Mouse (Mus musculus) testis, postnatal 10 days (tissue): ENCODE results near the gene Smarcc2.
"Not testable (repeated sequence)": the region's sequence is repeated elsewhere in the genome, so short reads cannot be mapped to it uniquely, and the experiment has no call there.

Source experiments
- DNase-seq: peaks from one replicate; pipeline ENCODE4 v3.0.0; 2021; ENCODE audit warnings: low spot score

Gene Smarcc2

DNA sequence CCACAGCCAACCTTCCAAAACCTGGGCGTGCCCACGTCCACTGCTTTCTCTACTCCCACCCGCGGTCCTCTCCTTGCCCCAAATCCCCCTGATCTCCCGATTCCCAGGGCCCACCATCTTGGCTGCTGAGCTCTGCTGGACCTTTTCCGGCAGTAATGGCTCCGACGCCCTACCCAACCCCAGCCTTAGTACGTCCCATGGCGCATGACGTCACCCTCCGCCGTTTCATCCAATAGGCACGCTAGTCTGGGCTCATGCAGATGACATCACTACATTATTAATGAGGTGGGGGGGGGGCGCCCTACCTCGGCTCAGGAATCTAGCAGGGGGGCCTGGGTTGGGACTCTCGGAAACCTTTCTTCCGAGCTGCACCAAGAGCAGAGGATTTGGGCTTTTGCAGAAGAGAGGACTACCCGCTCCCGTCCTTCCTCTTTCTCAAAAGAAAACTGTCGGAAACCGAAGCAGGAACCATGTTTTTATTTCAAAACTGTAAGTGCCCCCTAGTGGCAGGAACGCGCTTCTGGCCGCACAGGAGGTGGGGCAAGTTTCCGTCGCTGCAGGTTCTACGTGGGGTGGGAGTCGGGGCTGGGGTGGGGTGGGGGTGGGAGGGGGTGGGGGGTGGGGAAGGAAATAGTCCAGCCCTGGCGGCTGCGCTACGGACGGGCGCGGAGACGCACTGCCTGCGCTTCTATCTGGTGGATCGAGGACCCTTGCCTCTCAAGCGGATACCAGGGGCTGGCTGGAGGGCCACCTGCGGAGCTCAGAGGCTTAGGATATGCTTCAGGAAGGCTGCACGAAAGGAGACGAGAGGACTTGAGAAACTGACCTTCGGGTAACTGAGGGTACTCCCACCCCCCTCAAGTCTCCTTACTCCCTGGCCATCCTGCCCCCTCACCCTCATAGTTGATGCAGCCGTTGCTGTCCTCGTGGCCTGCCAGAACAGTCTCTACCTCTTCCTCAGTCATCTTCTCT lies 34.9 kb downstream of the Smarcc2 start, which contains the start of gene Myl6:
Myl6 (minus strand) TSS at position 451 of the 972 bp plus-strand sequence.
- DNase-seq, result peak; percentile 98

DNA sequence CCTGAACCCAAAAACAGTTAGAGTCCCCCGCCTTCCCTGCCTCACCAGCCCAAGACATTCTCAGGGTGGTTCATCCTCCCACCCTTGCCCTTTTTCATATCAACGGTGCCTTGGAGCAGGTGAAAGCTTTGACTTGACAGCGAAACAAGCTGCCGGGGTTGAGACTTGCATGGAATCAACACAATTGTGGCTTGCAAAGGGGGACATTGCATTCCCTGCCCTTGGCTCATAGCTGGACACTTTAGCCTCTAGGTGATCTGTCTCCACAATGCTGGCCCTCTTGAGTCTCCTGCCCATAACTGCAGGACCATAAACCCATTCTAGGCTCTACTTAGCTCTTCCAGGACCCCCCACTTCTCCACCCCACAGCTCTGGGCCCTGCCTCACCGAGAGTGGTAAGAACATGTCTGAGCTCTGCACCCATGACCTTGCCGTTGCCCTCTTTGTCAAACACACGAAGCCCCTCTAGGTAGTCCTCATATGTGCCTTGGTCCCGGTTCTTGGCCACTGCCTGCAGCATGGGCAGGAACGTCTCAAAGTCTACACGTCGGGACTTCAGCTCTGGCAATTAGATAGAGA lies 35.7 kb downstream of the Smarcc2 start:
- no peak for DNase-seq

DNA sequence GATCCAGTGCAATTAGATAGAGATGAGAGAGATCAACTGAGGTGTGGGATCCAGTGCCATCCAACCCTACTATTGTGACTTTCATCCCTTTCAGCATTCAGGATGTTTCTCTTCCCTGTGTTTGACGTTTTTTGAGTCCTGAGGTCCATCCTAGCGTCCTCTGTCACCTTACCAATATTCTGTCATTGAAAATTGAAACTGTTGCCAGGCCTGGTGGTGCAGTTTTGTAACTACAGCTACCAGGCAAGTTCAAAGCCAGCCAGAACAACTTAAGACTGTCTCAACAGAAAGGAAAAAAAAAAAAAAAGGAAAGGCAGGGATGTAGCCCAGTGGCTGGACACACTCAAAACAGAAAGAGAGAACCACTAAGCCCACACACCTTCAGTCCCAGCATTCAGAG lies 36.2 kb downstream of the Smarcc2 start:
- DNase-seq, result no peak

DNA sequence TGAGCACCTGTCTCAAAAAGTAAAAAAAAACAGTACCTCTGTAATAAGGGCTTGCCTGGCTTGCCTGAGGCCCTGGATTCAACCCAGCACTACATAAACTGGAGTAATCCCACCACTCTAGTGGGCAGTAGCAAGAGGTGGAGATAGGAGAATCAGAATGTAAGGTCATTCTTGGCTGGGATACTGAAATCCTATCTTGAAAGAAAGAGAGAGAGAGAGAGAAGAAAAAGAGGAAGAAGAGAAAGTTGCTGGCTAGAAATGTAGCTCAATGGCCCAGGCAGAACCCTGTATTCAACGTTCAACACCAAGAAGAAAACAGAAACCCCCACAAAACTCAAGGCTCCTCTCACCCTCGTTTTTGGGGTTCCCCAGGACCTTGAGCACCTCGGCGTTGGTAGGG lies 36.9 kb downstream of the Smarcc2 start:
- no peak for DNase-seq

DNA sequence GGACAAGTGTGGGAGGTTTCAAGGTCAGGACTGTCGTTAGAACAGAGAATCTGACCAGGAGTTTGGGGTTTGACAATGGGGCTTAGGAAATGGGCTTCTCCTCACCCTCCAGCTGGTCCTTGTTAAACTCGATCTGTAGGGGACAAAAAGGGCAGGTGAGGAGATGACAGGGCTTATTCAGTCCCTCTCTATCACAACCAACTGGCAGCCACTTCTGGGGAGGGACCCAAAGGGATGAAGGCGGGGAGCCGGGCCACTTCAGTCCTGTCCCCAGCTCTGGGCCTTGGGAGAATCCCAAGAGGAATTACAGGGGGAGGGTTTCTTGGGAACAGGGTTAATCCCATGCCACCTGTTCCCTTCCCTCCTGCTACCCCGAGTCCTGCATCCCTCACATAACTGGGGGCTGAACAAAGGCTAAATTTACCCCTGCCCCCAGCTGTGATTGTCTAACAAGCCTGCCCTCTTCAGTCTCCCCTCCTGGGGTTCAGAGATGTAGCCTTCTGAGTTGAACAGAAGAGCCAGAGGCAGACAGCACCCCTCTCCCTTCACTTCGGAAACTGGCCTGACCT lies 37.5 kb downstream of the Smarcc2 start:
- no peak for DNase-seq

DNA sequence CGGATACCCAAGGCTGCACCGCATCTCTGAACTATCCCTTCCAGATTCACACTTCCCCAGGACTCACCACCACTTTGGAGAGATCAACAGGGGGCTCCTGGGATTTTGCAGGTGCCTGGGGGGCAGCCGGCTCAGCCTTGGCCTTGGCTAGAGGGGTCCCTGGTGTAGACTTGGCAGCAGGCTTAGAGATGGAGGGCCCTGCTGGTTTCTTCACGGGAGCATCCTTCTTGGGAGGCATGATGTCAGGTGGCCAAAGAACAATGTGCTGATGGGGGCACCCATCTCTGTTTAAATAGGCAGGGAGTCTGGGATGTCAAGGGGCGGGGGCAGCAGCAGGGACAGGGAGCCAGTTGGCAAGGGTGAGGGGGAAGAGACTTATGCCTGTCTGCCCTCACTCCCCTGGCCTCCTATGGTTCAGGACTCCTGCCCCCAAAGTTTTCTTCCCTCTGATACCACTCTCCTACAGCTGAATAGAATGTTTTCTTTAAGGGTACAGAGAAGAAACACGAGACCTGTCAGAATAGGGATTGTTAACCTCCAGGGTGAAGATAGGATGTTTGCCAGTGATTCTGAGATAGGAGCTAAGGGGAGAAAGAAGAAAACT lies 38.2 kb downstream of the Smarcc2 start:
- DNase-seq, result no peak

DNA sequence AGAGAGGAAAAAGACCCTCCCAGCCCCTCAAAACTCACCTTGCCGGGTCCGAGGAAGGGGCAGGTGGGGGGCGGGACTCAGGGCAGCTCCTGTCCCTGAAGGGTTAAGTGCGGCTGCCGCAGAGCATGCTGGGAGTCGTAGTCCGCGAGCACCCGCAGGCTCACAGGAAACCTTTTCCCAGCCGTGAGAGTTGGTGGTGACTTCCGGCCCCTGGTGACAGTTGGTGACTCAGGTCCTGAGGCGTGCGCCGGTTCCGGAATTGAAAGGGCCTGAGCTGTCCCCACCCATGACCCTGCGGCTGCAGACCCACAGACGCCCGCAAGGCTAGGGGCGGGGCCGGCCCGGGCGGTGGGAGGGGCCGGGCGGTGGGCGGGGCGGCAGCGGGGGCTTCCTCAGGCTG lies 39.5 kb downstream of the Smarcc2 start, which contains the start of gene Myl6b:
Myl6b (minus strand) TSS at position 96 of the 400 bp plus-strand sequence.
- DNase-seq, result peak; percentile 97

DNA sequence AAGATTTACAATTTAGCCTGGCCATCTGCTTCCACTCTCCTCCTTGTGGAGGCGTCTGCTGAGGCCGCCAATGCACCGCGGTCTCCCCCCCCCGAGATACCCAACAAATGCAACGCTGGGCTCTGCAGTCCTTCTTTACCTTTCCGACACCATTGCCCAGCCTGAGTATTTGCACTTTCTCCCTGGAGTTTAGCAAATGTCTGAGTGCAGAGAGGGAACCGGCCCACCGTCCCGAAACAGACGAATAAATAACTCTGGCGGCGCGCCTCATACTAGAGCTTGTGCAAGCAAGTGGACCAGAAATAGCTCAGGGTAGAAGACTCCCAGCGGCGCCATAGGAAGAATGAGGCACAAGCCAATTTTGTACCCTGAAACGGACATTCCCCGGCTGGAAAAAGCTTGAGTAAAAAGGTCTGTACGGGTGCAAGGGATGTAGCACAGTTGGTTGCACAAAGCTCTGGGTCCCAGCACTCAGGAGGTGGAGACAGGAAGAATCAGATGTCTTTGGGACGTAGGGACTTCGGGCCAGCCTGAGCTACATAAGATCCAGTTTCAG lies 40.1 kb downstream of the Smarcc2 start:
- peak; percentile 76 for DNase-seq

DNA sequence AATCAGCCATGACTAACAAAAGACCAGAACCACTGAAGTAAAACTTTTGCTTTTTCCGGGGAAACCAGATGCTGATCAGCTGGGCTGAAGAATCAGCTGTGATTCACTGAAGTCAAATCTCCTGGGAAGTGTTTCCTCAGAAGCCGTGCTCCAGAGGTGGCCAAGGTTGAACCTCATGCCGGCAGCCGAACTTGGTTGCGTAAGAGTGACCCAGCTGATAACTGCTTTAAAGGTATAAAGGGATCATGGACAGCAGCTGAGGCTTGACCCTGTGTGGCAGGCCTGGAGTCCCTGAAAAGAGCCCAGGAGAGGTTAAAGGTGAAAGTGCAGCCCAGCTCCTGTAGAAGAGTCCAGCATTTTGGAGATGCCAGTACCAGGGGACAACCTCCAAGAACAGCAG lies 43.3 kb downstream of the Smarcc2 start:
- DNase-seq, result no peak

DNA sequence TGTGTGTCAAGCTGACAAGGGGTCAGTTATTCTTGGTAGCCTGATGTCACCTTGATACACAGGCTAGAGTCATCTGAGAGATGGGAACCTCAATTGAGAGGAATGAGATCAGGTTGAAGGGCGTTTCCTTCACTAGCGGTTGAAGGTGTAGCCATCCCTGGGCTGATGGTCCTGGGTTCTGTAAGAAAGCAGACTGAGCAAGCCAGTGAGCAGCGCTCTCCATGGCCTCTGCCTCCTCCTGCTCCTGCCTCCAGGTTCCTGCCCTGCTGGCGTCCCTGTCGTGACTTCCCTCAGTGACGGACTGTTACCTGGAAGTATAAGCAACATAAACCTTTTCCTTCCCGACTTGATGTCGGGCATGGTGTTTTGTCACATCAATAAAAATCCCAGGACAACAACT lies 44.5 kb downstream of the Smarcc2 start:
- no peak for DNase-seq

DNA sequence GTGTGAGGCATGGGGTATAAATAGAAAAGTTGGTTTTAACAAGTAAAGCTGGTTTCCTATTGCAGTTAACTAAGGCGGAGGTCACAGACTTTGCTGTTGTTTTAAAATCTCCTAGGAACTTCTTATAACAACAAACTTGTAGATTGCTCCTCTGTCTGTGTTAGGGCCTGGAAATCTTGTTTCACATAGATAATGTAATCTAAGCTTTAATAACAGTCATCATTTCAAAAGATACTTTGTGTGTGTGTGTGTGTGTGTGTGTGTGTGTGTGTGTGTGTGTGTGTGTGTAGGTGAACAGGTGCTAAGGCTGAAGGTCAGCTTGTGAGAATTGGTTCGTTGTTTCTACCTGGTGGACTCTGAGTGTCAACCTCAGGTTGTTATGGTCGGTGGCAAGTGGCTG lies 45.0 kb downstream of the Smarcc2 start:
- DNase-seq, result no peak

DNA sequence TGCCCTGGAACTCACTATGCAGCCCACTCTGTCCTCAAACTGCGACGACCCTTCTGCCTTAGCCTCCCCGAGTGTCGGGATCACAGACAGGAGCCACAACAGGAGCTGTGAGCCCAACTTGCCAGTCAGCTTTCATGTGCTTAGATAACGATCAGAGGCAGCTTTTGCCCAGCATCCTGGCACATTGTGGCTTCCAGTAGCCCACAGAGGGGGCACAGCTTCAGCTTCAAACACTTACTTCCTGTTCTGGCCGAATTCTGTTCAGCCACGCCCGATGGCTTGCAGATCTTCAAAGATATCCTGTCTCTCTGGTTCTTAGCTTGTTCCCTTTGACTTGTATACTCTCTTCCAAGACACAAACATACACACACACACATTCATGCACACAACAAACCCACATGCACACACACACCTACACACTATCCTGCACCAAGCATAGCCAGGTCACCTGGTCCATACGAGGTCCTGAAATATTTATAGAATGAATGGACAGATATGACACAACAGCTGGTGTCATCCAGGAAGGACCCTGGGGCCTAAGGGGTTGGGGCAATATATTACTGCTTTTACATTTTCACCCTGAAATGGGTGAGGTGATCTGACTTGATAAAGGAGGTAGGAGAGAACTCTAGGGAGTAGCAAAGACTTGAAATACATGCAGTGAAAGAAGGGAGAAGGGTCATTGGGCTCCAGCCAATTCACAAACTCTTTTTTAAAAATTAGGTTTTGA lies 45.8 kb downstream of the Smarcc2 start:
- no peak for DNase-seq

DNA sequence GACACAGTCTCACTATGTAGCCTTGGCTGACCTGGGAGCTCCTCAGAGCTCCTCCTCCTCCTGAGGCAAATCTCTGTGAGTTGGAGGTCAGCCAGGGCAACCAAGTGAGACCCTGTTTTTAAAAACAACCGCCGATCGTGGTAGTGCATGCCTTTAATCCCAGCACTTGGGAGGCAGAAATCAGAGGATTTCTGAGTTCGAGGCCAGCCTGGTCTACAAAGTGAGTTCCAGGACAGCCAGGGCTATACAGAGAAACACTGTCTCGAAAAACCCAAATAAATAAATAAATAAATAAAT lies 46.3 kb downstream of the Smarcc2 start:
- not testable (repeated sequence) for DNase-seq

DNA sequence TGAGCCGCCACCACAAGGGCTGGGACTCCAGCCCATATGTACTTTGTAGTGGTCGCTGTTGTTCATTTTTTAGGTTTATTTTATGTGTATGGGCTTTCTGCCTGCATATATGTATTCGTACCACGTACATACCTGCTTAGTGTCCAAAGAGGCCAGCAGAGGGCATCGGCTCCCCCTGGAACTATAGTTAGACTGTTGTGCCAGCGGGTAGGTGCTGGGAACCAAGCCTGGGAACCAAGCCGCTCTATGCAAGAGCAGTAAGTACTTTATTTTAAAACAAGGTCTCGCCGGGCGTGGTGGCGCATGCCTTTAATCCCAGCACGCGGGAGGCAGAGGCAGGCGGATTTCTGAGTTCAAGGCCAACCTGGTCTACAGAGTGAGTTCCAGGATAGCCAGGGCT lies 46.9 kb downstream of the Smarcc2 start:
- DNase-seq, result no peak

DNA sequence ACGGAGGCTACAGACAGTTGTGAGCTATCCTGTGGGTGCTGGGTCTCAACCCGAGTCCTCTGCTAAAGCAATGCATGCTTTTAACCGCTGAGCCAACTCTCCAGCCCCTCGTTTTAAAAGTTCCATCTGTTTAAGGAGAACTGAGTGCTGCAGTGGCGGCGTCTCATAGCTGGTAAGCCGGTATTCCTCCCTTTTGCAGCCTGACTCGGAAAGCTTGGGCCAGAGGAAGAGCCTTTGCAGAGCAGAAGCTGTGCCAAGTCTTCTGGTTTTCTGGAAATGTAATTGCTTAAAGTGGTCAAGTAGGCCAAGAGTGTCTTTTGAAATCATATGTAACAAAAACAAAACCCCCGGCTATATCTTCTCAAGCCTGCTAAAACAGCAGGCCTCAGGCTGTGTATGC lies 49.2 kb downstream of the Smarcc2 start:
- no peak for DNase-seq

DNA sequence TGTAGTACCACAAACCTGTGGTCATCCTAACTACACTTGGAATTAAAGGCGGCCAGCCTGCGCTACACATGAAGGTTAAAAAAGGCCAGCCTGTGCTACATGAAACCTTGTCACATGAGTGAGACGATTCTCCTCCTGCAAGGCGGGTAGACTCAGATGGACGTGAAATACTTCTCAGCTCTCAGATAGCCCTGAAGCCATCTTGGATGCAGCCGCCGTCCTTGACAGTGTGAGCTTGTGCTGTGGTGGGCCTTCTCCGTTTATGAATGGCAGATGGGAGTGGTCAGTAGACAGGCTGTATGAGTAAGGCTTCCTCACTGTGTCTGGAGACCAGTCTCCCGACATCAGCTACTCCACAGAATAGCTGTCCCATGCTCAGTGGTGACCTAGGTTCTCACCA lies 50.2 kb downstream of the Smarcc2 start:
- DNase-seq, result no peak

DNA sequence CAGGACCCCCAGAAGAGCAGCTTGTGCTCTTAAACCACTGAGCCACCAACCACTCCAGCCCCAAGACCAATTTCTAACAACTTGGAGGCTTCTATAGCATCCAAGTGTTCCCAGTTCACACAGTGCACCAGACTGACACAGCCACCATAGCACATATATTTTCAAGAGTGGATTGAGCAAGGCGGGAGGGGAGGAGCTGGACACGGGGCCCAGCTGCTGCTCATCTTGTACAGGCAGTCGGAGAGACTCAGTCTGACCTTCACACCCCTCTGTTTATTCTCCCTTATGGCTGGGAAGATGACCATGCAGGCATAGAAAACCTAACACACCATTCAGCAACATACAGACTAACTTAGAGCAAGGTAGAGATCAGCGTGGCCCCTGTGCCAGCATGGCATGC lies 50.8 kb downstream of the Smarcc2 start:
- no peak for DNase-seq

DNA sequence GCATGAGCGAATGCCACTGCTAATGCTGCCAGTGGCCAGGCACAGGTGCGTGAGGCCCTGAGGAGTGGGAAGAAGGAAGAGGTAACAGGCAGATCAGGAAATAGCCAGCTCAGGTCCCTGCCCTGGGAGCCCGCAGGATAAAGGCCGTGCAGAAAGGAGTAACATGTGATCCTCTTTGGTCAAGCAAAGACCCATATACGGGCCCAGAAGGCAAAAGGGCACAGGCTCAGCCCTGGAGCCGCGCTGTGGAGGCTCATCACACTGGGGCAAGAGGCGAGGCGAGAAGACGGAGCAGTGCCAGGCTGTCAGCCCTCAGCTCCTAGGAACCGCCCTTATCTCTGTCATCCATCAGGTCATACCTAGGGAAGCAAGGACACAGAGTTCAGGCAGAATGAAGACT lies 51.3 kb downstream of the Smarcc2 start:
- no peak for DNase-seq

DNA sequence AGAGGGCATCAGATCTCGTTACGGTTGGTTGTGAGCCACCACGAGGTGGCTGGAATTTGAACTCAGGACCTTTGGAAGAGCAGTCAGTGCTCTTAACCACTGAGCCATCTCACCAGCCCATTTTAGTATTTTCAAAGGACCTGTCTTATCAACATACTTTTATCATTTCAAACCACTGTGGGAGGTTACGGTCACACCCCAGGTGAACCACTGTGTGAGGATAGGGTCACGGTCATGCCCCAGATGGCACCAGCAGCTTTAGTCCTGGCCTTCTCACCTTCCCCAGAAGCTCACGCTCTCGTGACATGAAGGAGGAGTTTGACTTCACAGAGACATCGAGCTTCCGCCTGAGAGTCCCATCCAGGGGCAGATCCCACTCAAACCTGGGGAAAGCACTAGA lies 52.1 kb downstream of the Smarcc2 start:
- no peak for DNase-seq

DNA sequence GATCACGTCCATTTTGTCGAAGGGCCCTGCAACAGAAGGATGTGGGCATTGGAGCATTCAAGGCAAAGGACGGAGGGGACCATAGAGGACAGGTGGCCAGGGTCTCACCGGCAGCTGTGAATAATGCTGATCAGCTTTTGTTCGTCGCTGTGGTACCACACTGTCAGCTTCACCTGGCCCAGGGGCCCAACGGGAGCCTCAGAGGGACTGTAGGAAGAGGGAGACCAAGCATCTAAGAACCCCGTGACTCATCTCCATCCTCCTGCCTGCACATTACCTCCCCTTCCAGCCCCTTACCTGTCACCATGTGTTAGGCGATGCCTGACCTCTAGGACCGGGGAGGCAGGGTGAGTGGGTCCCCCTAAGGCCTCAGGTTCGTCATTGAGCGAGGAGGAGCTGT lies 52.7 kb downstream of the Smarcc2 start:
- no peak for DNase-seq

DNA sequence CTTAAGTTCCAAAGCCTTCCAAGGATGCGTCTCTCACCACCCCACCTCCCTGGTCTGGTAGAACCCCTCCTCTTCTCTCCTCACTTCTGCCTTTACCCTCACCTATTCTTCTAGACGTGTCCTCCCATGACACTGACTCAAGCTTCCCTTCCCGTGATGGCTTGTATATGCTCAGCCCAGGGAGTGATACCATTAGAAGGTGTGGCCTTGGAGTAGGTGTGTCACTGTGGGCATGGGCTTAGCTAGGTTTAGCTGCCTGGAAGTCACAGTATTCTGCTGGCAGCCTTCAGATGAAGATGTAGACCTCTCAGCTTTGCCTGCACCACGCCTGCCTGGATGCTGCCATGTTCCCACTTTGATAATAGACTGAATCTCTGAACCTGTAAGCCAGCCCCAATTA lies 56.0 kb downstream of the Smarcc2 start:
- no peak for DNase-seq

DNA sequence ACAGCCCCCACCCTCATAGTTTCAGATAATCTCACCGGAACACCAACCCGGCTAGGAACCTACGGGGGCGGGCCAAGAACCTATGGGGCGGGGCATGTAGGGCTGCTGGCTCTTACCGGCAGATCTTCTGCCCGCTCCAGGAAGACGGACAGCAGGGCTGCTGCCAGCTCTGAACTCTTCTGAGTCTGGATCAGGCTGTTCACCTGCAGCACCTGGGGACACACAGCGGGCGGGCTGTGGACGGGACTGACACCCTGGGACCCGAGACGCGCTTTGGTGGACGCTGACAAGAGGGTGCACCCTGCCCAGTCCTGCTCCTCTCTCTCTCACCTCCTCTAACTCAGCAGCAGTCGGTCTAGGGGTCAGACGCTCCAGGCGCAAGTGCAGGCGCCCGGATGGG lies 57.0 kb downstream of the Smarcc2 start:
- no peak for DNase-seq
